Mouse (Mus musculus) mature B cell (primary cell): ENCODE data around the gene Nrbf2.

Experiments used
- in situ Hi-C: fragments of 300-500 bp; cut with MboI; formaldehyde crosslinking; loops from 2 replicates; pipeline ENCODE4 v1.14.3; 2019

The Nrbf2 gene

GRCm38 (mm10) chr10:67295938-67296466 is 10.9 kb upstream of the Nrbf2 start:
- in situ Hi-C loops: no loop called here

- in situ Hi-C loops: no loop called here
Measured at GRCm38 (mm10) chr10:67295331-67295730, 10.2 kb upstream of the Nrbf2 start.

GRCm38 (mm10) chr10:67291087-67291486 is 6.0 kb upstream of the Nrbf2 start:
- in situ Hi-C loops: no loop called here

GRCm38 (mm10) chr10:67290622-67291021 is 5.5 kb upstream of the Nrbf2 start:
- in situ Hi-C loops: no loop called here

DNA sequence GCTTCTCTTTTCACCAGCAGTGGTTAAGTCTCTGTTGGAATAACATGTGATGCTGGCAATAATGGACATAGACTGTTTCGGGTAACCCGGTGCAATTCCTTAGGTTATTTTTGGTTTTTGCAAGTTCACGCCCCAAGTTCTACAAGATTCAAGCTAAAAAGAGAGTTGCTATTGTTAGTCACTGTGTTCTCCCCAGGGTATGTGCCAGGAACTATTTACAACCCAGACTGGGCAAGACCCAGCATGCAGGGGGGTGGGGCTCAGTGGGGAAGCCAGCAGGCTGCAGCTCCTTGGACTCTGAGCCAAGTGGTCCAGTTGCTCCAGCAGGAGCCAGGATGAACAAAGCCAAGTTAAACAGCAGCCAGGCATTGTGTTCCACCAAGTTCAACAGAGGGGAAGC is 2.8 kb upstream of the Nrbf2 start:
- in situ Hi-C loops: no loop called here

DNA sequence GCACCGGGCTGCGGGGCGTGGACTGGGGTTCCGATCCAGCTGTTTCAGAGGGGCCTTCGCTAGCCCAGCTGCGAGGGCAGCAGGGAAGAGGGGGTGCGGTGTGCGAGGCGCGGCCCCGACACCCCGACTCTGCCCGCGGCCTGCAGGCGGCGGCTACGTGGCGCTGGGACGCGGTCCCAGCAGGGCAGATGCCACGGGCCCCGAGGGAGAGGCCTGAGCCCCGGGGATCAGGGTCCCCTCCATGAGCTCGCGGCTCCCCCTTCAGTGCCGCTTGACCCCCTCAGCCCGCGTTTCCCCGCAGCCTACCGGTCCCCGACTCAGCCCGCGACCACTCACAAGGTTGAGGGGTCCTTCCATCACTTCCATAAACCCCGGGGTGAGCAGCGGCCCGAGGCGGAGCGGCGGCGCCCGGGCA is 337 bp downstream of the Nrbf2 start:
- in situ Hi-C loops: no loop called here

DNA sequence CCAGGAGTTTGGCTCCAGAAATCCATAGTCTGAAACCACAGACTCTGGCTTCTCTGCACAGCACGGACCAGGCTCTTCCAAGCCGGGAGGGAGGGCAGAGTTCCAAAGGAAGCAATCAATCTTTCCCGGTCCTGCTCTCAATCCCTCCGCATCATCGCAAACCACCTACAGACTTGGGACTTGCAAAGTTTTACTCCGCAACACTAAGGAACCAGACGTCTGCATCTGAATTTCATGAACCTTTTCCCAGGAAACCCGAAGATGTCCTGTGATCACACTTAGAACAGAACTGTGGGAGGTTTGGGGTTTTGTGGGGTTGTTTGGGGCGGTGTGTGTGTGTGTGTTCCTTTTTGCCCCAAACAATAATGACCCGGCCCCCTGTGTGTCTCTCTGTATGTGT is 794 bp downstream of the Nrbf2 start:
- in situ Hi-C loops: no loop called here

GRCm38 (mm10) chr10:67283516-67283915 is 1.6 kb downstream of the Nrbf2 start:
- in situ Hi-C loops: no loop called here

- in situ Hi-C loops: no loop called here
Measured at GRCm38 (mm10) chr10:67282531-67282930, 2.6 kb downstream of the Nrbf2 start.

- in situ Hi-C loops: no loop called here
Measured at GRCm38 (mm10) chr10:67281852-67282251, 3.3 kb downstream of the Nrbf2 start.

DNA sequence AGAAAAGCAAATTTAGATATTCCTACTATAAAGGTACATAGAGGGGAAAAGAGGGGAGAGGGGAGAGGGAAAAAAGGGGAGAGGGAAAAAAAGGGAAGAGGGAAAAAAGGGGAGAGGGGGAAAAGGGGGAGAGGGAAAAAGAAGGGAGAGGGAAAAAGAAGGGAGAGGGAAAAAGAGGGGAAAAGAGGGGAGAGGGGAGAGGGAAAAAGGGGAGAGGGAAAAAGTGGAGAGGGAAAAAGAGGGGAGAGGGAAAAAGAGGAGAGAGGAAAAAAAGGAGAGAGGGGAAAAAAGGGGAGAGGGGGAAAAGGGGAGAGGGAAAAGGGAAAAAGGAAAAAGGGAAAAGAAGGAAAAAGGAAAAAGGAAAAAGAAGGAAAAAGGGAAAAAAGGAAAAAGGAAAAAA is 9.2 kb downstream of the Nrbf2 start:
- in situ Hi-C loops: no loop called here

DNA sequence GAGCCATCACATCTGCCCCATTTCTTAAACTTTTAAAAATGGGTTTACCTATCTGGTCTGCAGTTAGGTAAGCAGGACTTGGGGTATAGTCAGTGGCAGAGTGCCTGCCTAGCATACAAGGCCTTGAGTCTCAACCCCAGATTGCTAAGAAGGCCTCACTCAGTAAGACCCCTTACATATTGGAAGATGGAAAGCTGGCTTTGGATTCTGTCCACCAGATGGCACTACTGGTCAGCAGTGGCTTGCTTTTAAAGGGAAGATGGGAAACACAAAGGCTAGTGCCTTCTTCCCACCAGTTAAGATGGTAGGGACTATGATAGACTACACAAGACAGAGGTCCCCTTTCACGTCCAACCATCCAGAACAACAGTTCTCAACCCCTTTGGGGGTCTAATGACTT is 20.3 kb downstream of the Nrbf2 start:
- in situ Hi-C loops: no loop called here

- in situ Hi-C loops: no loop called here
Measured at GRCm38 (mm10) chr10:67253115-67253514, 32.0 kb downstream of the Nrbf2 start.

DNA sequence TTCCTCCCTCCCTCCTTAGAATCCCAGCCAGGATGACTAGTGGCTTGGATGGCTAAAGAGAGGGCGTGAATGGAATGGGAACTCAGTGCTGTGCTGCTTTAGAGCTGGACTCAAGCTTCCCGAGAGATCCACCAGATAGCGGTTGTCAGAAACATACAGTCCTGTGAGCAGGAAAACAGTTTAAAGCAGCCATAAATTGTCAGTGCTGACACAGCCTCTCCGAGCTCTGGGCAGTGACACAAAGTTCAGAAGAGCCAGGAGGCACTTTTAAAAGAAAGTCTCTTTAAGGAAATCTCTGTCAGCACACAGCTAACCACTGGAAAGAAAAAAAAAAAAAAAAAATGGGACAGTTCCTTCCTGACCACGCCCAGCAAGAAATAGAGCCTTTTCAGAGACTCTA is 32.8 kb downstream of the Nrbf2 start:
- in situ Hi-C loops: no loop called here

DNA sequence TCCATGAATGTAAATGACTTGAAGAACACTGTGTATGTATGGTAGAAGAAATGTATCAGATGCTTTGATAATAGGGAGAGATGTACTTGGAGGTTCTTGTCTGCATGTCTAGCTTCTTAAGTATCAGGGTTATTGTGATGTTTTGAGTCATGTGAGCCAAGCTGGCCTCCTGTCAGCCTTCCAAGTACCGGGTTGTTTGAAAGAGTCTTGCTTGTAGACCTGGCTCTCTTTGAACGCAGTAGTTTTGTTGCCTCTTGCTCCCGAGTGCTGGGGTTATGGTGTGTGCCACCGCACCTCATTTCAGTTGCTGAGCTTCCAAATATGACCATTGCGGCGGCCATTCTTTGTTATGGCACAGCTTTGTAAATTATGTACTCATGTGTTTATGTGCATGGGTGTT is 34.3 kb downstream of the Nrbf2 start:
- in situ Hi-C loops: no loop called here

GRCm38 (mm10) chr10:67249486-67249885 is 35.6 kb downstream of the Nrbf2 start:
- in situ Hi-C loops: no loop called here

DNA sequence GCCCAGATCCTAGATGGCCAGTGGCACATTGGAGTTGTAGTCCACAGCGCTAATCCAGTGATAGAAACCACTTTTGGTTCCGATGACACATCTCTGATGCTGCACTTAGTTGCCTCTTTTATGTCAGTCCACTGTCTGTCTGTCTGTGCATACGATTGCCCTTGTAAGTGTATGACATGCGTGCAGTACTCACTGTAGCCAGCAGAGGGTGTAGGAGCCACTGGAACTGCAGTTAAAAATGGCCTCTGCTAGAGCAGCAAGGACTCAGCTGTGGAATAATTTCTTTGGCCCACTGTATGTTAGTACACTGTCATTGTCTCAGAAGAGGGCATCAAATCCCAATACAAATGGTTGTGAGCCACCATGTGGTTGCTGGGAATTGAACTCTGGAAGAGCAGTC is 38.0 kb downstream of the Nrbf2 start:
- in situ Hi-C loops: no loop called here

DNA sequence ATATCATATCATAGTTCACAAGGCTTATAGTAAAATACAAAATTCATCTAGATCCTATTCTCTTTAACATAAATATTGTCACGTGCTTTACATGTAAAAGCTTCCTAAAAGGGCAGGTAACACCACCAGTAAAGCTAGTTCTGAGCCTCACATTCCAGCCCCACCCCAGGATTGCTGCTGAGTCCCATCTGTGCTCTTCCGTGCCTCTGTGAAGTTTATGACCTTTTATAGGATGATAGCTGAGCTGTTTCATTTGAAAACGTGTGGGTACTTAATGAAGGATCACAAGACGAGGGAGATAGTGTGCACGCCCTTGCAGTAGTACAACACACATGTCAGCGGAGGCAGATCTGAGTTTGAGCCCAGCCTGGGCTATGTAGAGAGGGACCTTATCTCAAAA is 54.7 kb downstream of the Nrbf2 start:
- in situ Hi-C loops: no loop called here

- in situ Hi-C loops: no loop called here
Measured at GRCm38 (mm10) chr10:67226543-67226942, 58.6 kb downstream of the Nrbf2 start.

- in situ Hi-C loops: no loop called here
Measured at GRCm38 (mm10) chr10:67226109-67226508, 59.0 kb downstream of the Nrbf2 start.

- in situ Hi-C loops: no loop called here
Measured at GRCm38 (mm10) chr10:67225528-67225927, 59.6 kb downstream of the Nrbf2 start.

DNA sequence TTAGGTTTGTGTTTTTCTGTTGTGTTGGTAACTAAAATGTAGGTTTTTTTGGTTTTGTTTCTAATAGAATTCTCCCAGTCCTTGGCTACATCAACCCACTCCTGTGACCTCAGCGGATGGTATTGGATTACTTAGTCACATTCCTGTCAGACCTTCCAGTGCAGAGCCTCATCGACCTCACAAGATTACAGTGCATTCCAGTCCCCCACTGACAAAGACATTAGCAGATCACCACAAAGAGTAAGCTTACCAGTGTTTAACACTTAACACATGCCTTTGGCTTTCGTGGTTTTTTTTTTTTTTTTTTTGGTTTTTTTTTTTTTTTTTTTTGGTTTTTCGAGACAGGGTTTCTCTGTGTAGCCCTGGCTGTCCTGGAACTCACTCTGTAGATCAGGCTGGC is 61.2 kb downstream of the Nrbf2 start:
- in situ Hi-C loops: loop anchor here (25.0 kb wide), 1 partner anchor 312 kb away; no protein-coding TSS in a partner anchor

- in situ Hi-C loops: loop anchor here (25.0 kb wide), 1 partner anchor 309 kb away; no protein-coding TSS in a partner anchor
Measured at GRCm38 (mm10) chr10:67221284-67221683, 63.8 kb downstream of the Nrbf2 start.

DNA sequence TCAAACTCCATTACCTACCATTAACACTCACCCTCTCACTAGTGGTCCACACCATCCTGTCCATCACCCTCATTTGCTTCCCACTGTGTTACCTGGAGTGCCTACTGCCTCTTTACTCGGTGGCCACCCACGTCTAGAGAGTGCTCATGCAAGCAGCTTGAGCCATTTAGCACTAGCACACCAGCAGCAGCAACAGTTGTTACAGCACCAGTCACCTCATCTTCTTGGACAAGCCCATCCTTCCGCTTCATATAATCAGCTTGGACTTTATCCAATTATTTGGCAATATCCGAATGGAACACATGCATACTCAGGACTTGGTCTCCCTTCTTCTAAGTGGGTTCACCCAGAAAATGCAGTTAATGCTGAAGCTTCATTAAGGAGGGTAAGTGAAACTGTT is 64.9 kb downstream of the Nrbf2 start:
- in situ Hi-C loops: loop anchor here (25.0 kb wide), 1 partner anchor 308 kb away; no protein-coding TSS in a partner anchor
